In the genomic region with DNA sequence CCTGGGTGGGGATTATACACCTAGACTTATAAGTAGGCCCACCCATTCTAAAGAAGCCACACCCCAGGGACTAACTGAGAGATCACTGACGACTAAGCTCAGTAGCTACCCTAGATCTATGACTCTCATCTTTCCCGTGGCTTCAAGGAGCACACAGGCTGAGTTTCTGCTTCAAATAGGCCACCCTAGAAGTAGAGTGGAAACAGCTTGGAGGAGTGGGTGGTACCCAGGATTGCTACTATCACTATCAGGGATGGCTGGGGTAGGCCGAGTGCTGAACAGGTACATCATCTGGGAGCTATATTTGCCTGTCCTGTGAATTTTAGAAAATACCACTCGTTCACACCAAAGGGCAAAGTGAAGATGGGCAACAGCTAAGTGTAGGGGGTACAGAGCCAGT, we compare ENCODE assay signal across 23 mouse cellular contexts. TPM values are rescaled to one million over a fixed set of nuclear protein-coding genes. Genes with fewer than 3 reads are reported as not detected.
DNase-seq lines count a peak whose midpoint lies in the region; ATAC-seq and TF ChIP-seq lines count a peak whose summit lies in the region.
"Had no signal": no experiment of that assay in that cellular context is flagged by ENCODE, and none has a peak within 500 bp of the region (broad histone marks: within the 10 kb centered on the region; RNA-seq: fewer than 3 reads in every experiment).

No protein-coding gene starts in this region.

- H3K4me2 ChIP-seq in midbrain, embryonic 15.5 days = peak overlapping the region; percentile 76; the same call in 1 of the 2 replicates
- no peak overlapping the region for H3K4me2 ChIP-seq in midbrain, postnatal 0 days (ENCODE audit: low read depth, low read length, poor library complexity, severe bottlenecking)
- peak overlapping the region; percentile 28 for H3K4me2 ChIP-seq in intestine, embryonic 16.5 days (ENCODE audit: low read depth, low read length)
- H3K4me2 ChIP-seq in kidney, embryonic 14.5 days (replicated peaks; ENCODE audit: low read depth, low read length) = no peak overlapping the region
- H3K4me2 ChIP-seq: embryonic facial prominence, embryonic 12.5 days; heart, embryonic 13.5 days had no signal

- no peak overlapping the region for H3K9ac ChIP-seq in midbrain, embryonic 15.5 days
- H3K9ac ChIP-seq in midbrain, postnatal 0 days (replicated peaks; ENCODE audit: low read length, poor library complexity, severe bottlenecking) = no peak overlapping the region
- 0 out of 2 replicates have a peak overlapping the region, but pooled peaks have one; percentile 16 for H3K9ac ChIP-seq in intestine, embryonic 16.5 days (ENCODE audit: low read depth, low read length)
- H3K9ac ChIP-seq in kidney, embryonic 14.5 days (ENCODE audit: low read depth, low read length) = no peak overlapping the region
- H3K9ac ChIP-seq: embryonic facial prominence, embryonic 12.5 days; heart, embryonic 13.5 days had no signal

- 74% methylated on average over 4 of the region's 4 CpGs for WGBS in midbrain, embryonic 15.5 days
- 82% methylated on average over 4 of the region's 4 CpGs for WGBS in midbrain, postnatal 0 days
- WGBS in intestine, embryonic 16.5 days = 67% methylated on average over 4 of the region's 4 CpGs
- 78% methylated on average over 4 of the region's 4 CpGs for WGBS in kidney, embryonic 14.5 days

- peaks cover 59% of the 10 kb centered on the region for H3K4me1 ChIP-seq in midbrain, embryonic 15.5 days
- peaks cover 39% of the 10 kb centered on the region for H3K4me1 ChIP-seq in midbrain, postnatal 0 days (ENCODE audit: insufficient read depth, low read length)
- H3K4me1 ChIP-seq in intestine, embryonic 16.5 days (ENCODE audit: control insufficient read depth, insufficient read depth, low read length) = peaks cover 50% of the 10 kb centered on the region
- peaks cover 34% of the 10 kb centered on the region for H3K4me1 ChIP-seq in kidney, embryonic 14.5 days (ENCODE audit: control insufficient read depth, insufficient read depth, low read length)

- ATAC-seq in frontal cortex, adult (ENCODE audit: low TSS enrichment) = peak; percentile 53
- no peak for ATAC-seq in midbrain, embryonic 15.5 days (replicated peaks)
- no peak for ATAC-seq in midbrain, postnatal 0 days (ENCODE audit: low FRiP score)
- ATAC-seq in intestine, embryonic 16.5 days = no peak
- no peak for ATAC-seq in kidney, embryonic 14.5 days (ENCODE audit: low FRiP score, low TSS enrichment)
- ATAC-seq: forebrain, embryonic 13.5 days; hindbrain, postnatal 0 days had no signal

- H3K4me3 ChIP-seq in midbrain, embryonic 15.5 days = no peak overlapping the region
- no peak overlapping the region for H3K4me3 ChIP-seq in midbrain, postnatal 0 days (ENCODE audit: low read depth, low read length)
- H3K4me3 ChIP-seq in intestine, embryonic 16.5 days (ENCODE audit: low read length) = no peak overlapping the region
- H3K4me3 ChIP-seq in kidney, embryonic 14.5 days (ENCODE audit: low read length) = no peak overlapping the region
- H3K4me3 ChIP-seq: embryonic facial prominence, embryonic 12.5 days; forebrain, embryonic 13.5 days; gastrocnemius, adult 2 months; heart, embryonic 13.5 days had no signal

- H3K27ac ChIP-seq in midbrain, embryonic 15.5 days = no peak overlapping the region
- H3K27ac ChIP-seq in midbrain, postnatal 0 days (ENCODE audit: low read depth, low read length) = no peak overlapping the region
- 0 out of 2 replicates have a peak overlapping the region, but pooled peaks have one; percentile 17 for H3K27ac ChIP-seq in intestine, embryonic 16.5 days (ENCODE audit: low read length)
- H3K27ac ChIP-seq in kidney, embryonic 14.5 days (ENCODE audit: low read depth, low read length) = no peak overlapping the region
- H3K27ac ChIP-seq: embryonic facial prominence, embryonic 12.5 days; forebrain, embryonic 13.5 days; gastrocnemius, adult 2 months; heart, embryonic 13.5 days; hindbrain, postnatal 0 days had no signal

- H3K36me3 ChIP-seq in midbrain, embryonic 15.5 days (replicated peaks) = peaks cover 4% of the 10 kb centered on the region
- 0 out of 2 replicates have a peak, but pooled peaks cover 9% of the 10 kb centered on the region for H3K36me3 ChIP-seq in midbrain, postnatal 0 days (ENCODE audit: insufficient read depth, low read length)
- H3K36me3 ChIP-seq in intestine, embryonic 16.5 days (ENCODE audit: control insufficient read depth, insufficient read depth, low read length) = peaks cover 6% of the 10 kb centered on the region; the same call in 1 of the 2 replicates
- peaks cover 26% of the 10 kb centered on the region for H3K36me3 ChIP-seq in kidney, embryonic 14.5 days (ENCODE audit: control insufficient read depth, insufficient read depth, low read length)
- H3K36me3 ChIP-seq: heart, embryonic 13.5 days had no signal

- no peaks in the 10 kb centered on the region for H3K27me3 ChIP-seq in midbrain, embryonic 15.5 days (replicated peaks)
- H3K27me3 ChIP-seq in midbrain, postnatal 0 days (ENCODE audit: insufficient read depth, low read length) = no peaks in the 10 kb centered on the region
- H3K27me3 ChIP-seq in intestine, embryonic 16.5 days (replicated peaks; ENCODE audit: control insufficient read depth, insufficient read depth, low read length) = no peaks in the 10 kb centered on the region
- H3K27me3 ChIP-seq in kidney, embryonic 14.5 days (ENCODE audit: control insufficient read depth, insufficient read depth, low read length) = no peaks in the 10 kb centered on the region
- H3K27me3 ChIP-seq: embryonic facial prominence, embryonic 12.5 days; forebrain, embryonic 13.5 days had no signal

- no peak for TF ChIP-seq CTCF in midbrain, postnatal 0 days (IDR thresholded peaks at IDR 0.05)

- no peaks in the 10 kb centered on the region for H3K9me3 ChIP-seq in midbrain, embryonic 15.5 days
- H3K9me3 ChIP-seq in midbrain, postnatal 0 days (ENCODE audit: low read length) = no peaks in the 10 kb centered on the region
- no peaks in the 10 kb centered on the region for H3K9me3 ChIP-seq in intestine, embryonic 16.5 days (ENCODE audit: control insufficient read depth, low read length)
- H3K9me3 ChIP-seq in kidney, embryonic 14.5 days (ENCODE audit: control insufficient read depth, low read length) = no peaks in the 10 kb centered on the region
- H3K9me3 ChIP-seq: embryonic facial prominence, embryonic 12.5 days; forebrain, embryonic 13.5 days; heart, embryonic 13.5 days had no signal

- DNase-seq in frontal cortex, postnatal 36 days (ENCODE audit: low spot score in 2 of 2) = no peak
- DNase-seq in midbrain, postnatal 0 days (ENCODE audit: low spot score) = no peak
- DNase-seq in spleen, postnatal 36 days (ENCODE audit: low spot score in 2 of 2) = no peak
- DNase-seq: adrenal gland, adult 2 months; adrenal gland, postnatal 36 days; cerebellum, adult 11 months; cerebellum, adult 8-10 months; cerebellum, postnatal 14 days; embryo, embryonic 11 days; gastrocnemius, adult 2 months; gastrocnemius, postnatal 25 days; heart, postnatal 36 days; kidney, adult 11 months had no signal

RNA-seq across cellular contexts. Expression of a gene that starts 6.3 kb away (rescaled TPM):
- 80.6 and 83.2 TPM in 2 replicates for polyA plus RNA-seq in midbrain, embryonic 15.5 days (2015; fragmentation: Nextera tagmentation; extraction: Ambion mirVana)
- 40.6 and 53.9 TPM in 2 replicates for total RNA-seq in midbrain, postnatal 0 days (2014; rRNA removed)
- 25.0 and 29.0 TPM in 2 replicates for polyA plus RNA-seq in midbrain, postnatal 0 days (2015; fragmentation: Nextera tagmentation; extraction: Ambion mirVana)
- polyA plus RNA-seq in intestine, embryonic 16.5 days (2015; fragmentation: Nextera tagmentation; extraction: Ambion mirVana) = 109 and 110 TPM in 2 replicates
- 37.8 and 41.8 TPM in 2 replicates for polyA plus RNA-seq in kidney, embryonic 14.5 days (2014; fragmentation: Nextera tagmentation; extraction: Ambion mirVana)
- total RNA-seq: granulocyte monocyte progenitor cell, adult 5-6 weeks had no signal

RNA-seq across cellular contexts. Expression of a gene that starts 12.0 kb away (rescaled TPM):
- polyA plus RNA-seq in midbrain, embryonic 15.5 days (2015; fragmentation: Nextera tagmentation; extraction: Ambion mirVana) = 57.2 and 58.7 TPM in 2 replicates
- total RNA-seq in midbrain, postnatal 0 days (2014; rRNA removed) = 36.3 and 41.6 TPM in 2 replicates
- polyA plus RNA-seq in midbrain, postnatal 0 days (2015; fragmentation: Nextera tagmentation; extraction: Ambion mirVana) = 36.7 and 41.8 TPM in 2 replicates
- 469 and 470 TPM in 2 replicates for polyA plus RNA-seq in intestine, embryonic 16.5 days (2015; fragmentation: Nextera tagmentation; extraction: Ambion mirVana)
- polyA plus RNA-seq in kidney, embryonic 14.5 days (2014; fragmentation: Nextera tagmentation; extraction: Ambion mirVana) = 81.0 and 139 TPM in 2 replicates

RNA-seq across cellular contexts. Expression of a gene that starts 12.7 kb away (rescaled TPM):
- polyA plus RNA-seq in midbrain, embryonic 15.5 days (2015; fragmentation: Nextera tagmentation; extraction: Ambion mirVana) = 0.13 and 0.47 TPM in 2 replicates
- 0.19 and 0.38 TPM in 2 replicates for total RNA-seq in midbrain, postnatal 0 days (2014; rRNA removed)
- polyA plus RNA-seq in midbrain, postnatal 0 days (2015; fragmentation: Nextera tagmentation; extraction: Ambion mirVana) = 0.20 and 0.29 TPM in 2 replicates
- 1.6 and 2.3 TPM in 2 replicates for polyA plus RNA-seq in intestine, embryonic 16.5 days (2015; fragmentation: Nextera tagmentation; extraction: Ambion mirVana)
- 0.74 and 0.97 TPM in 2 replicates for polyA plus RNA-seq in kidney, embryonic 14.5 days (2014; fragmentation: Nextera tagmentation; extraction: Ambion mirVana)
- total RNA-seq: common myeloid progenitor, adult 5-6 weeks; granulocyte monocyte progenitor cell, adult 5-6 weeks; hindbrain, postnatal 0 days had no signal

RNA-seq across cellular contexts. Expression of a gene that starts 32.7 kb away (rescaled TPM):
- 3.7 and 4.2 TPM in 2 replicates for polyA plus RNA-seq in midbrain, embryonic 15.5 days (2015; fragmentation: Nextera tagmentation; extraction: Ambion mirVana)
- total RNA-seq in midbrain, postnatal 0 days (2014; rRNA removed) = 3.1 and 6.3 TPM in 2 replicates
- 3.9 and 5.4 TPM in 2 replicates for polyA plus RNA-seq in midbrain, postnatal 0 days (2015; fragmentation: Nextera tagmentation; extraction: Ambion mirVana)
- polyA plus RNA-seq in intestine, embryonic 16.5 days (2015; fragmentation: Nextera tagmentation; extraction: Ambion mirVana) = 1.1 and 1.3 TPM in 2 replicates
- polyA plus RNA-seq in kidney, embryonic 14.5 days (2014; fragmentation: Nextera tagmentation; extraction: Ambion mirVana) = 1.0 and 1.2 TPM in 2 replicates
- total RNA-seq: gastrocnemius, adult 2 months; gastrocnemius, postnatal 25 days had no signal

Comparison
In these comparisons a context has a peak if more than half of its experiments do, and no peak if none do; other contexts are left out.
1. H3K4me2 ChIP-seq: peak in midbrain, embryonic 15.5 days (single experiment) and intestine, embryonic 16.5 days (single experiment); none in midbrain, postnatal 0 days (single experiment) and kidney, embryonic 14.5 days (single experiment).